In the genomic region with DNA sequence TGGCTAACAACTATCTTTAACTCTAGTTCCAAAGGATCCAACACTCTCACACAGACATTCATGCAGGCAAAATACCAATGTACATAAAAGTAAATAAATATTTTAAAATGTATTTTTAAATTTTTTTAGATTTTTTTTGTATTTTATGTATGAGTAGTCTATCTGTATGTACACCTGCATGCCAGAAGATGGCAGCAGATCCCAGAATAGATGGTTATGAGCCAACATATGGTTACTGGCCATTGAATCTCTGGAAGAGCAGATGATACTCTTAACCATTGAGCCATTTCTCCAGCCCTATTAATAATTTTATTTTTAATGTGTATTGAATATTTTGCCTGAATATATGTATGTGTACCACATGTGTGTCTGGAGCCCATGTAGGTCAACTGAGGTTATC, we compare ENCODE assay signal across 8 mouse cellular contexts. TPM values are rescaled to one million over a fixed set of nuclear protein-coding genes. Genes with fewer than 3 reads are reported as not detected.
A peak's percentile ranks its signal among the peaks of the same experiment; 100 is the strongest.
DNase-seq lines count a peak whose midpoint lies in the region.

No protein-coding gene starts in this region.

- intact Hi-C loops in heart, postnatal 10 days (cut with DNase I): loop anchor here (1.0 kb wide), 1 partner anchor 90 kb away; no protein-coding TSS in a partner anchor
- intact Hi-C loops in heart, postnatal 25 days (cut with DNase I): loop anchor here (1.0 to 5.0 kb wide), 3 partner anchors 29 to 155 kb away; no protein-coding TSS in a partner anchor

- DNase-seq in heart, postnatal 10 days: peak; percentile 55 to 70
- no peak for DNase-seq in heart, postnatal 25 days (ENCODE audit: low spot score)
- peak; percentile 41 for DNase-seq in urinary bladder, postnatal 14 days (ENCODE audit: low spot score)
- DNase-seq in urinary bladder, postnatal 10 days (ENCODE audit: low spot score): no peak
- DNase-seq in embryo, embryonic 10 days (ENCODE audit: low spot score): peak; percentile 77
- peak; percentile 69 for DNase-seq in lung, postnatal 14 days
- no peak for DNase-seq in right cerebral cortex, postnatal 36 days (ENCODE audit: low spot score in 2 of 2)
- no peak for DNase-seq in layer of hippocampus, adult 9-10 months (ENCODE audit: low spot score)

RNA-seq across cellular contexts. Expression of gene Mfsd5, which starts 8.1 kb away (rescaled TPM):
- total RNA-seq in heart, postnatal 10 days (2021): 10 to 100 TPM; 20.6 to 23.8 TPM
- 10 to 100 TPM; 15.5 to 18.5 TPM for total RNA-seq in heart, postnatal 25 days (2021)

RNA-seq across cellular contexts. Expression of gene Espl1, which starts 8.7 kb away (rescaled TPM):
- total RNA-seq in heart, postnatal 10 days (2021): 10 to 100 TPM in 1 of 2 experiments, 1 to 10 TPM in 1; 7.5 to 10.7 TPM
- 1 to 10 TPM in 1 of 2 experiments, under 1 TPM in 1; 0.65 to 1.9 TPM for total RNA-seq in heart, postnatal 25 days (2021)

RNA-seq across cellular contexts. Expression of gene Gm9918, which starts 17.0 kb away (rescaled TPM):
- not detected for total RNA-seq in heart, postnatal 10 days (2021)
- not detected for total RNA-seq in heart, postnatal 25 days (2021)

RNA-seq across cellular contexts. Expression of gene Rarg, which starts 30.1 kb away (rescaled TPM):
- total RNA-seq in heart, postnatal 10 days (2021): 10 to 100 TPM; 23.2 to 27.2 TPM
- total RNA-seq in heart, postnatal 25 days (2021): 10 to 100 TPM; 17.0 to 20.8 TPM

RNA-seq across cellular contexts. Expression of gene Pfdn5, which starts 38.5 kb away (rescaled TPM):
- 100 to 1,000 TPM; 336 to 346 TPM for total RNA-seq in heart, postnatal 10 days (2021)
- total RNA-seq in heart, postnatal 25 days (2021): 100 to 1,000 TPM; 284 to 288 TPM

Comparison
In these comparisons a context has a peak if more than half of its experiments do, and no peak if none do; other contexts are left out.
1. DNase-seq: peak in heart, postnatal 10 days (2 of 2), urinary bladder, postnatal 14 days (single experiment), embryo, embryonic 10 days (single experiment) and lung, postnatal 14 days (single experiment); none in heart, postnatal 25 days (single experiment), urinary bladder, postnatal 10 days (single experiment), right cerebral cortex, postnatal 36 days (0 of 2) and layer of hippocampus, adult 9-10 months (single experiment).